Mouse (Mus musculus) heart, embryonic 13.5 days (tissue): ENCODE measurements around the gene Ttll7. TPM values are rescaled to one million over a fixed set of nuclear protein-coding genes. Genes with fewer than 3 reads are reported as not detected.

ENCODE experiments used
- polyA plus RNA-seq: library from polyadenylated mRNA; unstranded; fragments of >200 nt; fragmentation: Nextera tagmentation; extraction: Ambion mirVana; gene quantifications from 2 replicates; pipeline ENCODE4 v1.2.1, GENCODE M21; 2015

The Ttll7 gene
- polyA plus RNA-seq, 1 experiment from 2014 or later = 1.5 TPM

Other genes starting within 250 kb of the Ttll7 start
- not detected in 2 replicates for gene Dnase2b, start 236.8 kb upstream of the Ttll7 start, polyA plus RNA-seq
- not detected in 2 replicates for gene 4930503B20Rik, start 201.1 kb upstream of the Ttll7 start, polyA plus RNA-seq
- 2.3 and 2.8 TPM in 2 replicates for gene Samd13, start 166.8 kb upstream of the Ttll7 start, polyA plus RNA-seq
- 45.1 and 45.2 TPM in 2 replicates for gene Prkacb, start 39.4 kb upstream of the Ttll7 start, polyA plus RNA-seq